Mouse (Mus musculus) hindbrain, embryonic 12.5 days (tissue): Measurements from ENCODE around the gene Nr2e3. TPM values are rescaled to one million over a fixed set of nuclear protein-coding genes. Genes with fewer than 3 reads are reported as not detected.
A peak's percentile ranks its signal among the peaks of the same experiment; 100 is the strongest.
"Not testable (repeated sequence)": the region's sequence is repeated elsewhere in the genome, so short reads cannot be mapped to it uniquely, and the experiment has no call there.

ENCODE experiments used
- ATAC-seq: fragments of 200-750 bp; cut with Nextera tagmentation; 2 replicates; pipeline ENCODE4 v1.8.0; 2017; ENCODE audit warnings: moderate TSS enrichment; ENCODE audit not compliant: low FRiP score
- H3K27ac ChIP-seq: fragments of 300-500 bp; sonication (generic); 2 replicates; pipeline ENCODE4 v1.5.1; 2016; ENCODE audit warnings: mild to moderate bottlenecking
- H3K27me3 ChIP-seq: fragments of 300-500 bp; sonication (generic); 2 replicates; pipeline ENCODE4 v1.6.1; 2016; ENCODE audit warnings: mild to moderate bottlenecking
- H3K36me3 ChIP-seq: fragments of 300-500 bp; sonication (generic); 2 replicates; pipeline ENCODE4 v1.6.1; 2016; ENCODE audit warnings: mild to moderate bottlenecking
- H3K4me1 ChIP-seq: fragments of 300-500 bp; sonication (generic); 2 replicates; pipeline ENCODE4 v1.6.1; 2016
- H3K4me2 ChIP-seq: fragments of 300-500 bp; sonication (generic); replicated peaks from 2 replicates; pipeline ENCODE4 v1.6.1; 2016; ENCODE audit warnings: mild to moderate bottlenecking
- H3K4me3 ChIP-seq: fragments of 300-500 bp; sonication (generic); 2 replicates; pipeline ENCODE4 v1.5.1; 2016; ENCODE audit warnings: mild to moderate bottlenecking
- H3K9ac ChIP-seq: fragments of 300-500 bp; sonication (generic); 2 replicates; pipeline ENCODE4 v1.6.1; 2016; ENCODE audit warnings: mild to moderate bottlenecking, moderate library complexity
- H3K9me3 ChIP-seq: fragments of 300-500 bp; sonication (generic); replicated peaks from 2 replicates; pipeline ENCODE4 v1.6.1; 2016; ENCODE audit warnings: mild to moderate bottlenecking
- WGBS: fragments of 180-500 bp; shearing (Covaris S2); methylation state at CpG from one replicate; pipeline ENCODE4 v1.1.7; 2016; 5-methylcytosine and 5-hydroxymethylcytosine counted together
- polyA plus RNA-seq: library from polyadenylated mRNA; unstranded; fragments of >200 nt; fragmentation: Nextera tagmentation; extraction: Ambion mirVana; gene quantifications from 2 replicates; pipeline ENCODE4 v1.2.1, GENCODE M21; 2016

The Nr2e3 gene
- polyA plus RNA-seq, 1 experiment from 2014 or later = 0.12 TPM

- Histone ChIP-seq H3K9ac (no peak overlapping the region), H3K36me3 (no peaks in the 10 kb centered on the region), H3K27ac (no peak overlapping the region), H3K4me3 (no peak overlapping the region), H3K9me3 (no peaks in the 10 kb centered on the region), H3K4me1 (peaks cover 8% of the 10 kb centered on the region; the same call in 1 of the 2 replicates), H3K4me2 (no peak overlapping the region), H3K27me3 (no peaks in the 10 kb centered on the region)
- WGBS = 64% methylated on average over 14 of the region's 14 CpGs
- no peak for ATAC-seq
Measured at GRCm38 (mm10) chr9:59961201-59961955, 919 bp upstream of the Nr2e3 start.

DNA sequence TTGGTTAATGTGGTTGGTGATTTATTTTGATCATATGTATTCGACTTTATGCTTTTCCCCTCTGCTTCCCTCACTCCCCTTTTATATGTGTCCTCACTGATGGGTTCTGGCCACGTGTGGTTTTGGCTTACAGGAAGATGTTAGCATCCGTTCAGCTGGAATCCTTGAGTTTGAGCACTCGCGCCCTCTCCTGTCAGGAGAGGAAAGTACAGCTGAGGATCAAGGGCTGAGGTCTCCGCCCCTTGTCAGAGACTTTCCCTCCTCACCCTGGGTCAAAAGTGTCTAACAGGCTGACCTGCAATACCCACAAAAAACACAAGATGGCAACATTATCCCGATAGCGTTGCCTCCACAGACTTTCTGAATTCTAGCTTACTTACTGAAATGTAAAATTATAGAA, 1.2 kb downstream of the Nr2e3 start:
- 0 out of 2 replicates have a peak, but pooled peaks have one; percentile 32 for ATAC-seq
- H3K9me3 ChIP-seq = no peaks in the 10 kb centered on the region
- WGBS = 4% methylated on average over 8 of the region's 8 CpGs
- H3K36me3 ChIP-seq = no peaks in the 10 kb centered on the region
- H3K27ac ChIP-seq = no peak overlapping the region
- no peak overlapping the region for H3K9ac ChIP-seq
- H3K4me2 ChIP-seq = no peak overlapping the region
- no peak overlapping the region for H3K4me3 ChIP-seq
- H3K27me3 ChIP-seq = no peaks in the 10 kb centered on the region
- H3K4me1 ChIP-seq = peaks cover 4% of the 10 kb centered on the region; the same call in 1 of the 2 replicates

DNA sequence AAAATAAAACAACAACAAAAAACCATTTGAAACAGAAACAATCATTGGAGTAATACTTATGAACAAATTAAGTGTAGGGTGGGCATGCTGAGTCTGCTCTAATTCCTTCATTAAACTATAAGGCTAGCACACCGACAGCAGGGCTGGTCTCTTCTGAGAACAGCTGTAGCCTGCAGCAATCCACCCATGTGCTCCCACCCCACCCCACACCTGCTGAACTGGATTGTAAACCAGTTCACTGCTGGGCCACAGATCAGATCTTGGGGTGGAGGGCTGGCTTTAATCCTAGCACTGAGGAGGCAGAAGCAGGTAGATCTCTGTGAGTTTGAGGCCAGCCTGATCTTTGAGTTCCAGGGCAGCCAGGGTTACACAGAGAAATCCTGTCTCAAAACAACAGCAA, 2.3 kb downstream of the Nr2e3 start:
- H3K9me3 ChIP-seq, H3K27me3 ChIP-seq, H3K36me3 ChIP-seq, H3K4me1 ChIP-seq, H3K9ac ChIP-seq, H3K4me2 ChIP-seq, H3K27ac ChIP-seq, H3K4me3 ChIP-seq, ATAC-seq: not testable (repeated sequence)
- WGBS = 55% methylated on average over 1 of the region's 1 CpGs

DNA sequence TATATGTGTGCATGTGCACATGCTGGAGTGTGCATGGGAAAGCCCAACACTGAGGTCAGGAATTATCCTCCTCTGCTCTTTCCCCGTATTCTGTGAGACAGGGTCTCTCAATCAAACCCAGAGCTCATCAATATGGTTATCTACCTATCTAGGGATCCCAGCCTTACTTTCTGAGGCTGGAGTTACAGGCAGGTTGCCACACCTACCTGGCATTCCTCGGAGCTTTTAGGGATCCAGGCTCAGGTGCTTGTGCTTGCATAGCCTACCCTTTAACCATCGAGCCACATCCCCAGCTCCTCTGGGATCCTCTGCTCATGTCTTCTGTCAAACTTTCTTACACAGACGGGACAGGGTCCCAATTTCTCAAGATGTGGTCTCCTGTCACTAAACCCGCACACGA, 4.0 kb downstream of the Nr2e3 start:
- WGBS = 35% methylated on average over 6 of the region's 6 CpGs
- Histone ChIP-seq H3K27me3 (no peaks in the 10 kb centered on the region), H3K4me2 (no peak overlapping the region), H3K9me3 (no peaks in the 10 kb centered on the region), H3K27ac (no peak overlapping the region), H3K36me3 (no peaks in the 10 kb centered on the region), H3K4me1 (peaks cover 8% of the 10 kb centered on the region; the same call in 1 of the 2 replicates), H3K9ac (no peak overlapping the region), H3K4me3 (no peak overlapping the region)
- ATAC-seq = no peak

DNA sequence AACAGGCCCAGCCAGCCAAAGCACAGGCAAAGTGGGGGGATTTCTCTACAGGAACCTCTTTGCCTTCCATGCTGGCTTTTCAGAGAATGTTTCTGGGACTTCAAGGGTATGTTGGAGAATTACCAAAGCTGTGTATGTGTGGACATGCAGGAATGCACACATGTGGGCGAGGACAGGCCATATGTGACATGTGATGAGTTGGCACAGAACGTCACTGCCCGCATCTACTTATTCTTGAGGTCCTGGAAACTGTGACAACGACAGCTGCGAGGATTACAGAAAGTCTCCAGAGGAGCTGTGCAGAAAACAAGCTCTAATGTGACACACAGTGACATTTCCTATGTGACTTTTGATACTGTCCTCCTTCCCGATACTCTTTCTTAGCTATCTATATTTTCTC, 4.8 kb downstream of the Nr2e3 start:
- ATAC-seq = no peak
- 85% methylated on average over 6 of the region's 6 CpGs for WGBS
- H3K9ac ChIP-seq = no peak overlapping the region
- no peaks in the 10 kb centered on the region for H3K27me3 ChIP-seq
- no peak overlapping the region for H3K4me3 ChIP-seq
- H3K9me3 ChIP-seq = no peaks in the 10 kb centered on the region
- H3K36me3 ChIP-seq = no peaks in the 10 kb centered on the region
- no peak overlapping the region for H3K27ac ChIP-seq
- H3K4me1 ChIP-seq = peaks cover 4% of the 10 kb centered on the region; the same call in 1 of the 2 replicates
- no peak overlapping the region for H3K4me2 ChIP-seq

GRCm38 (mm10) chr9:59955199-59955598, 5.3 kb downstream of the Nr2e3 start:
- Histone ChIP-seq H3K36me3 (no peaks in the 10 kb centered on the region), H3K4me3 (no peak overlapping the region), H3K4me1 (peaks cover 4% of the 10 kb centered on the region; the same call in 1 of the 2 replicates), H3K27me3 (no peaks in the 10 kb centered on the region), H3K9me3 (no peaks in the 10 kb centered on the region), H3K9ac (no peak overlapping the region), H3K4me2 (no peak overlapping the region), H3K27ac (no peak overlapping the region)
- 71% methylated on average over 3 of the region's 3 CpGs for WGBS
- ATAC-seq = no peak

GRCm38 (mm10) chr9:59953556-59953955, 6.9 kb downstream of the Nr2e3 start:
- H3K4me1 ChIP-seq = peaks cover 5% of the 10 kb centered on the region; the same call in 1 of the 2 replicates
- H3K4me3 ChIP-seq = no peak overlapping the region
- no peaks in the 10 kb centered on the region for H3K27me3 ChIP-seq
- H3K4me2 ChIP-seq = no peak overlapping the region
- 0 out of 2 replicates have a peak overlapping the region, but pooled peaks have one; percentile 4 for H3K27ac ChIP-seq
- no peak overlapping the region for H3K9ac ChIP-seq
- WGBS = 82% methylated on average over 7 of the region's 7 CpGs
- H3K9me3 ChIP-seq = no peaks in the 10 kb centered on the region
- no peaks in the 10 kb centered on the region for H3K36me3 ChIP-seq
- ATAC-seq = no peak

- Histone ChIP-seq H3K36me3 (no peaks in the 10 kb centered on the region), H3K27me3 (no peaks in the 10 kb centered on the region), H3K4me3 (no peak overlapping the region), H3K4me2 (no peak overlapping the region), H3K27ac (no peak overlapping the region), H3K9ac (no peak overlapping the region), H3K4me1 (peaks cover 6% of the 10 kb centered on the region; the same call in 1 of the 2 replicates), H3K9me3 (no peaks in the 10 kb centered on the region)
- WGBS = 66% methylated on average over 7 of the region's 8 CpGs
- no peak for ATAC-seq
Measured at GRCm38 (mm10) chr9:59952515-59953070, 7.9 kb downstream of the Nr2e3 start.

GRCm38 (mm10) chr9:59951943-59952342, 8.5 kb downstream of the Nr2e3 start:
- H3K36me3 ChIP-seq = no peaks in the 10 kb centered on the region
- WGBS = 88% methylated on average over 4 of the region's 4 CpGs

DNA sequence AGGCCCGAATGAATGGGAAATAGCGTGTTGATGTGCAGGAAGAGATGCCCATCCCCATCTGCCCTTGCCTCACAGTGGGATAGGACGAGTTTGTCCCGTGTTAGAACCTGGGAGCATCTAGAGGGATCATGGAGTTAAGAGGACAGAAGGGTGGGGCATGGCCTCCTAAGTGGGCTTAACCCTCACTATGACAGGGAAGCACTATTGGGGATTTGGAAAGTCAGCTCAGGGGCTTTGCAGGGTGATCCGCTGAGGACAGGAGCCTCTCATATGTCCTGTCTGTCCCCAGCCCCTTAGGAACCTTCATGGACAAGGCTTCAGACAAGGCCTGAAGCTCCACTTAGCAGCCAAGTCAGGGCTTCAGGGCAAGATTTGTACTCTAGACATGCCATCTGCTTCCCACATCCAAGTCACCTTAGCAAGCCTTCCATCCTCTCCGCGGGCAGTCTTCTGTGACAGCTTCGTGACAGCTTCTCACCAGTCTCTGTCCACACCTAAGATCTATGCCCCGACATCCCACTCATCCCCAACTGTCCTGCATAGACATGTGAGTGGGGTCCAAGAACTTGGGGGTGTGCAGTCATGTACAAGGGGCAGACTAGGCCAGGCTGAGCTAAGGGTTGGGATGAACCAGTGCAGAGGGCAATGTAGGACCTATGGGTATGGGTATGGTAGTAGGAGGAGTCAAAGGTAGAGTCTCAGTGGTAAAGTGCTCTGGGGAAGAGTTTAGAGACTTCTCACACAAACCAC, 9.3 kb downstream of the Nr2e3 start:
- Histone ChIP-seq H3K27me3 (no peaks in the 10 kb centered on the region), H3K4me2 (no peak overlapping the region), H3K27ac (no peak overlapping the region), H3K9ac (no peak overlapping the region), H3K36me3 (no peaks in the 10 kb centered on the region), H3K4me1 (peaks cover 6% of the 10 kb centered on the region; the same call in 1 of the 2 replicates), H3K4me3 (no peak overlapping the region), H3K9me3 (no peaks in the 10 kb centered on the region)
- ATAC-seq = no peak
- WGBS = 86% methylated on average over 9 of the region's 9 CpGs

More at GRCm38 (mm10) chr9:59951943-59952342, 8.5 kb downstream of the Nr2e3 start:
- no peak overlapping the region for H3K9ac ChIP-seq
- no peaks in the 10 kb centered on the region for H3K27me3 ChIP-seq
- ATAC-seq = no peak
- no peak overlapping the region for H3K4me2 ChIP-seq
- no peak overlapping the region for H3K4me3 ChIP-seq
- H3K9me3 ChIP-seq = no peaks in the 10 kb centered on the region
- no peak overlapping the region for H3K27ac ChIP-seq
- peaks cover 6% of the 10 kb centered on the region; the same call in 1 of the 2 replicates for H3K4me1 ChIP-seq

- H3K27ac ChIP-seq = no peak overlapping the region
- no peak overlapping the region for H3K9ac ChIP-seq
- 89% methylated on average over 5 of the region's 5 CpGs for WGBS
- no peaks in the 10 kb centered on the region for H3K9me3 ChIP-seq
- no peaks in the 10 kb centered on the region for H3K27me3 ChIP-seq
- peaks cover 6% of the 10 kb centered on the region; the same call in 1 of the 2 replicates for H3K4me1 ChIP-seq
- no peak overlapping the region for H3K4me2 ChIP-seq
- no peak overlapping the region for H3K4me3 ChIP-seq
- no peaks in the 10 kb centered on the region for H3K36me3 ChIP-seq
- ATAC-seq = no peak
Measured at GRCm38 (mm10) chr9:59949981-59950380, 10.5 kb downstream of the Nr2e3 start.

- no peaks in the 10 kb centered on the region for H3K36me3 ChIP-seq
- ATAC-seq = no peak
- H3K4me3 ChIP-seq = no peak overlapping the region
- no peaks in the 10 kb centered on the region for H3K9me3 ChIP-seq
- WGBS = 82% methylated on average over 6 of the region's 6 CpGs
- H3K4me2 ChIP-seq = no peak overlapping the region
- H3K27ac ChIP-seq = no peak overlapping the region
- H3K27me3 ChIP-seq = no peaks in the 10 kb centered on the region
- H3K4me1 ChIP-seq = peaks cover 6% of the 10 kb centered on the region; the same call in 1 of the 2 replicates
- no peak overlapping the region for H3K9ac ChIP-seq
Measured at GRCm38 (mm10) chr9:59949511-59949910, 10.9 kb downstream of the Nr2e3 start.
